Mouse (Mus musculus): ENCODE measurements at regions not wholly inside any gene's neighbourhood (a gene's known extent, or its start where the extent isn't known, plus 50 kb on each side); places are given as distances from the start of the nearest gene placed in this dataset.
"Not testable (repeated sequence)": the region's sequence is repeated elsewhere in the genome, so short reads cannot be mapped to it uniquely, and the experiment has no call there.

GRCm38 (mm10) chr6:31804468-31804867, 240.7 kb upstream of the Podxl start:
- not testable (repeated sequence) for DNase-seq

DNA sequence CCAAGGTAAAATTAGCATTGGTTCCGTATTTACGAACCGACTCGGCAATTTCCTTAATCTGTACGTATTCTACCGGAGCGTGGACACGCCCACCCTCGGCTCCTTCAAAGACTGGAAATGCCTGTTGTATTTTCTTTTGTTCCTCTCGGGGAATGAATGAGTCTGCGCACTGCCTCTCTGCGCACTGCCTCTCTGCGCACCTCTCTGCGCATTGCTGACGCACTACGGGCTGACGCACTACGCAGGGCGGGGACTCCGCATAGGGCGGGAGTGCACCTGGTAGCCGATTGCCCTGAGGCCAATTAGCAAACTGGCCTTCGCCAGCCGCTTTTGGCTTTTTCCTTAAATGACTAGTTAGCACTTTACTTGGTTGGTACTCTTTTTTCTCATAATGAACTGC, 239.4 kb upstream of the Podxl start:
- not testable (repeated sequence) for DNase-seq

- DNase-seq: no peak
Measured at GRCm38 (mm10) chr6:31791547-31791946, 227.8 kb upstream of the Podxl start.

- DNase-seq: no peak
Measured at GRCm38 (mm10) chr6:31790906-31791305, 227.1 kb upstream of the Podxl start.

DNA sequence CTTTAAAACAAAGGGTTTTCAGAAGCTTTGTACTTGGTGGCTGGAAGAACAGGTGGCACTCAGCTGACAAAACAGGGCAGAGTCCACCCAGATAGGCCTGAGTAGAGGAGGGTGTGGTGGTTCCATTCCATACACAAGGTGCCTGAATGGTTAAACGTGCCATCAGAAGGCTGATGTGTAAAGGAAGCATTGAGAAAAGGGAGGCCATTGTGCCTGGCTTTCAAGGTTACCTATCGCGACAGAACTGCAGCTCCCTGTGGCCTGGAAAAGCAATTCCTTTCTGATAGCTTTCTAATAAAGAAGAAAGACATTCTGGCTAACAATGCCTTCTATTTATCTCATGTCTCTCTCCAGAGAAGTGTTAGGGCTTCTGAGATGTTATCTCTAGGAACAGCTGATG, 213.1 kb upstream of the Podxl start:
- no peak for DNase-seq

- no peak for DNase-seq
Measured at GRCm38 (mm10) chr6:31771916-31772315, 208.1 kb upstream of the Podxl start.

DNA sequence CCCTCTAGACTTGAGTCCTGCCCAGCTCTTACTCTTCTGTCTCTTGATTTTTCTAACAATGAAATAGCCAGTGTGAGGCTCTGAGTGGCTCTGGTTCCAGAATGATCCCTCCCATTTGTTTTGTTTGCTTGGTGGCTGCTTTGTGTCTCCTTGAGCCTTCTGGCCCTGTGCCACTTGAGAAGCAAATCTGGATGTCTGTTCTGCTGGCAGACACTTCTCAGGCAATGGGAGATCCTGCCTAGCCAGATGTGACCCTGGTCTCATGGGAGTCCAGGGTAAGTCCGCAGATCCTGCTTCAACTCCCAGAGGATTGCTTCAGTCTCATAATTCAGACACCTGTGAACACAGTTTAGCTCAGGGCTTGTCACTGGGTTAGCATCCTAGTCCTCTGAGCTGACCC, 181.8 kb upstream of the Podxl start:
- DNase-seq: no peak

- no peak for DNase-seq
Measured at GRCm38 (mm10) chr6:31731391-31731790, 167.6 kb upstream of the Podxl start.

DNA sequence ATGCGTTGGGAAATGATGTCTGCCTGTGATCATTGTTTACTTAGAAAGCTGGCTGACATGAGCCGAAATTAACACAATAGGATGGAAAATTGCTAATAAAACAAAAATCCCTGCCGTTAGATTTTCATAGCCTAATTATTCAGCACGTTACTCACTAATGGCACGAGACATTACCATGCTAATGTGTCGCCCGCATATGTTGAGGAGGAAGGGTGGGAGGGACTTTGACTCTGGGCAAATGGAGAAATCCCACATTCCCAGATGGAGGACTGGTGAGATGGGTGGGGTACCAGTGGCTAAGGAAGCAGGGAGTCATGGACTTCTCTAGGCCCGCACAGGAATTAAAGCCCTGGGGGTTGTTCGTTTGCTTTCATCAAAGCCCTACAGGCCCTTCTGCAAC, 155.8 kb upstream of the Podxl start:
- no peak for DNase-seq

DNA sequence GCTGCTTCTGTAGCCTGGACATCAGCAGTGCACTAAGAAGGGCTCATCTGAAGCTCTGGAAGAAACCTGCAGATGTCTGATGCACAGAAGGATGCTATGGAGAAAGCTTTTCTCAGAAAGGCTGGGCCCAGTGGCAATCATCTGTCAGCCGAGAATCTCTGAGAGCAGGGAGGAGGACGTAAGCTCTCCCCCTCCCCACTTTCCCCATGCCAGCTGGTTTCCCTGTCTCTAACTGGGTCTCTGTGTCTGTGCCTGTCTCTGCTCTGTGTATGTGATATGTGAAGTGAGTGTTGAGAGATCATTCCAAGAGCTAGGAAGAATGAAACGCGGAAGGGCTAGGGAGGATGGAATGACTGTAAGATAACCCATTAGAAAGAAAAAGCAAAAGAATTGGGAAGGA, 155.1 kb upstream of the Podxl start:
- no peak for DNase-seq

DNA sequence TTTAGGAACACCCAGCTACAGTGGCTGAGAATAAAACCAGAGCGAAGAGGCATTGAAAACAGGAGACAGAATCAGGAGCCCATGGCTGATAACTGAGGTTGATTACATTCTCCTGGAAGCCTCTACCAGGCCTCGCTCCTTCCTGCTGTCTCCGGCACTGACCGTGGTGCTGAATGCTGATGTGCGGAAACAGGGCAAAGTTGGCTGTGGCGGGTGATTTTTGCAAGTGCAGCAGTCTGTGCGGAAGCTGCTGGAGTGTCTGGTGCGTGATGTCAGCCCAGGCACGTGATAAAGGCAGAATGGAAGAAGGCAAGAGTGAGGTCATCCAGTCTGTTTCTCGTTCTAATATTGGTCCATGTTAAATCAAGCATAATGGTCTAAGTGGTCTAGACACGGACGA, 153.8 kb upstream of the Podxl start:
- DNase-seq: no peak

DNA sequence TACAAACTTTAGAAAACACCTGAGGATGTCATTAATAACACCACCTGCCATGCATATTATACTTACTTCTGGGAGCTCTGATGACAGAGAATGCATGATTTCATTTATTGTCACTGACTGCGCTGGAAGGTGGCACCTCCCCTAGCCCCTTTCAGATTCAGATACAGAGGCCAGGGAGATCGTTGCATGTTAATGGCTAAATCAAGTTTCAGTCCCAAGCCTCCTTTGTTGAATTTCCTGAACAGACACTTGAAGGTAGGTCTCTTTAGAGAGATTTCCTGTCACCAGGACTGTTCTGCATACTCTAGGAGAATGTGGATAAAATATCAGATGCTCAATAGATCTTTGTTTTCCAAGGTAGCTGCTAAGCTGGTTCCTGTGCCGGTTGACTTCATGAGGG, 143.5 kb upstream of the Podxl start:
- DNase-seq: no peak

- DNase-seq: no peak
Measured at GRCm38 (mm10) chr6:31704191-31704590, 140.4 kb upstream of the Podxl start.

GRCm38 (mm10) chr6:31702931-31703330, 139.2 kb upstream of the Podxl start:
- DNase-seq: no peak

GRCm38 (mm10) chr6:31695885-31696284, 132.1 kb upstream of the Podxl start:
- no peak for DNase-seq

DNA sequence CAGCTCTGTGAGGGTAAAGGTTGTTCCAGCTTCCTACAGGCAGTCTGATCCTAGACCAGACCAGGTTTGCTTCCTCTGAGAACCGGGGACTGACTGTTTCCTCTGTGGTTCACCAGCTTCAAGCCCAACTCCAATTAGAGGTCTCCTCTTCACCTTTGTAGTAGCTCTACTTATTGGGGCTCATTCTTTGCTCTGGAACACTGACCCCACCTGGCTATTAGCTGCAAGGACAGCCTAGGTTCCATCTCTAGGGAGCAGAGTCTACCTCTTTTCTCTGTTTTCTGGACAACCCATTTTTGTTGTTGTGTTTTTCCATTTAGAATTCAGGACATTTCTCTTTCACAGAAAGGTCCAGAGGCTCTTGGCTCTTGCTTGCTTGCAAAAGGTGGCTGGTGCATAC, 129.3 kb upstream of the Podxl start:
- DNase-seq: no peak

DNA sequence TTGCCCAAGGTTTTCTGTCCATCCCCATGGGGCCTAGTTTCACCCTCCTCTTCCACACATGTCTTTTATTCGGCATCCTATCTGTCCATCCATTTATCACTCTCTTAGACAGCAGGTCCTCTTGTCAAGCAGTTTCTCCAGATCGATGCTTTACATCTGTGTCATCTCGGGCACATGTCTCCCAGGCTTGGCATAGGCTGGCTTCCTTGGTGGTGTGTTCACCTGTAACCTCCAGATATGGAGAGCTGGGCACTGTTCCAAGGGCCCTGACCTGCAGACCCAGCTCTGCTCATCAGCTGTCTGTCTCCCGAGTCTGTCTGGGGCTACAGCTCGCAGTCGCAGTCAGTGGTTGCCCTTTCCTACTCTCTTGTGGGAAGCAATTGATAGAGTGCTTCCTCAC, 128.2 kb upstream of the Podxl start:
- DNase-seq: no peak

DNA sequence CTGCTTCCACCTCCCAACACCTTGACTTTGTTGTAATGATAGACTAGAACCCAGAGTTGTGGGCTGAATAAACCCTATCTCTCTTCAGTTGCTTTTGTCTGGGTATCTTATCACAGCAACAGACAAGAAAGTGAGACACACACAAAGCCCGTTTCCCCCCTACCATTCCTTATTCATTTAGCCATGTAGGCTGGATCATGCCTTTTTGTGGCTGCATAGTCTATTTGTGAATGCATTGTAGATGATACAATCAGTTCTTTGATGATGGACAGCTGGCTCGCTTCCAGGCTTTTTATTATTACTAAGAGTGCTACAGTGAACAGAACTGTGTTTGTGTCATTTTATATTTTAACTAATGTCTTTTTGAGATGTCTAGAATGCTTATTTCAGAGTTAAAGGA, 116.3 kb upstream of the Podxl start:
- DNase-seq: no peak

DNA sequence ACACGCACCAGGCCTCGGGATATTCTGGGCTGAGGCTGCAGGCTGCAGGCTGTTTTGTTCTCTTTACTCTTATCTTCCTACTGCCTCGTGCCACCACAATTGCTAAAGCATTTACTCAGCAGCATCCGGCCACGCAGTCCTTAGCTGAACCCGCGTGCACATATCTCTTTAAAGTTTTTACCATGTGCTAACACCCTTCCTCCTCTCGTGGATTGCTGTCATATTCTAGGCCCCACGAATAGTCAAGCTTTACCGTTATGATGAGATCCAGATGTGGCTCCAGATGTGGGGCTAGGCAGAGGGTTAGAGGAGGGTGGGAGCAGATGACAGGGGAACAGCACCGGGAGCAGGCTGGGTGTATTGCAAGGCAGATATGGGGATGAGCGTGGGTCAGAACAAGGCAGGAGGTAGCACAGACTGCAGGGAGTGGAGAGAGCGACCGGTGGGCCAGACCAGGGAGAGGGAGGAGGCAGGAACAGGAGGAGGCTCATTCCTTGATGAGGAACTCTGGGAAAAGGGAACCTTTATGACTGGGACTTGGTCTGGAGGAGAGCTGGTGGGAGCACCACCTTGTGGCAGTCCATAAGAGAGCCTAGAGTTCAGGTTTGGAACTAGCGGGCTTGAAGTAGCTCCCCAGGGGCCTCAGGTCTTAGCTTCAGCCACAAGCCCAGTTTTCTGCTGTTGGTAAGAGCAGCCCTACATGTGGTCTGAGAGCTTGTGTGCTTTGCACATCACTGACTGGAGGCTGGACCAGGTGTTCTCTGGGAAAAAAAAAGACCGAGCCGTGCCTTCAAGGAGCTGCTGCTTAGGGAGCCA, 102.1 kb upstream of the Podxl start:
- no peak for DNase-seq

DNA sequence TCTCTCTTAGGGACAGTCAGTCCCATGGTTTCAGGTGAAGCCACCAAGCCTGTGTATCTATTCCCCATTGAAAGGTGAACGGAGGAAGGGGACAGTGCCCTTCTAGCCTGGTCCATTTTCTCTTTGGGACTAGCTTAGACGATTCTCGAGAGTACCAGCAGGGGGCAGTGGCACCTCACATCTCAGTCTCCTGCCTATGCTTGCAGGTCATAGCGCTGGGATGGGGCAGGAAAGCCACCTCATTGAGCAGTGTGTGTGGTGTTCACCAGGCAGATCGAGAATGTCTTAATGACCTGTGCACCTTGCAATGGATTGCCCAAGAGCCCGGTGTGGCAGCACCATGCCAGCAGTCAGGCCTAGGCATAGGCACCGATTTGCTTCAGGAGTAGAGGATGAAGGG, 100.7 kb upstream of the Podxl start:
- DNase-seq: peak; percentile 17 to 19

DNA sequence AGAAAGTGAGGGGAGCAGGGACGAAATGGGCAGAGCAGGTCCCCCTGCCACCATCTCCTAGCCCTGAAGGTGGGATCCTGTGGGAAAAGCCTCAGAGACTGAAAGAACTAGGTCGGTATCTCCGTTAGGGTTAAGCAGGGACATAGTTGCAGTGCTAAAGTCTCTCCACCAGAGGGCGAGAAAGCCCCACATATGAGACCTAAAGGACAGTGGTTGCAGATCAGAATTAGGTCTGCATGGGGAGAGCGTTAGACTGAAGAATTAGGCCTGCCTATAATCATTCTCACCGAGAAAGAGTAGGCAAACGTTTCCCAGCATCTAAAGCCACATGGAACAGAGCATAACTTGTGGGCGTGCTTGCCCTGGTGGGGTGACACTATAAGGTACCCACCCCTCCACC, 97.0 kb upstream of the Podxl start:
- DNase-seq: peak in 1 of 2 experiments; percentile 9

DNA sequence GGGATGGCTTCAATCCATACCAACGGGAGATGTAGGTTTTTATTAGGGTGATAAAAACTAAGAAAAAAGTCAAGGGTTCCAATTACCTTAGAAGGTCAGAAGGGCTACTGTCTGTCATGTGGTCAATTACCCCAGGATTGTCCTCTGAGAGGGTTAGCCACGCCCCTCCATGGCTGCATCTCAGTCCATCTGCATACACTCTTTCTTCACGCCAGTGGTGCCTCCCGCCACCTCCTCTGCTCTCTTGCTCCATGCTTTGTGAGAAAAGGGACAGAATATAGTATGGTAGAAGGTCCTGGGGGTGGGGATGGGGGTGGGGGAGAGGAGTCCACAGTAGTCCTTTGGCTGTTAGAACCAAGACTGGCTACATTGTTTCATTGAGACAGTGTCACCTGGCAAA, 96.1 kb upstream of the Podxl start:
- no peak for DNase-seq

GRCm38 (mm10) chr6:31658447-31659199, 94.8 kb upstream of the Podxl start:
- DNase-seq: no peak

DNA sequence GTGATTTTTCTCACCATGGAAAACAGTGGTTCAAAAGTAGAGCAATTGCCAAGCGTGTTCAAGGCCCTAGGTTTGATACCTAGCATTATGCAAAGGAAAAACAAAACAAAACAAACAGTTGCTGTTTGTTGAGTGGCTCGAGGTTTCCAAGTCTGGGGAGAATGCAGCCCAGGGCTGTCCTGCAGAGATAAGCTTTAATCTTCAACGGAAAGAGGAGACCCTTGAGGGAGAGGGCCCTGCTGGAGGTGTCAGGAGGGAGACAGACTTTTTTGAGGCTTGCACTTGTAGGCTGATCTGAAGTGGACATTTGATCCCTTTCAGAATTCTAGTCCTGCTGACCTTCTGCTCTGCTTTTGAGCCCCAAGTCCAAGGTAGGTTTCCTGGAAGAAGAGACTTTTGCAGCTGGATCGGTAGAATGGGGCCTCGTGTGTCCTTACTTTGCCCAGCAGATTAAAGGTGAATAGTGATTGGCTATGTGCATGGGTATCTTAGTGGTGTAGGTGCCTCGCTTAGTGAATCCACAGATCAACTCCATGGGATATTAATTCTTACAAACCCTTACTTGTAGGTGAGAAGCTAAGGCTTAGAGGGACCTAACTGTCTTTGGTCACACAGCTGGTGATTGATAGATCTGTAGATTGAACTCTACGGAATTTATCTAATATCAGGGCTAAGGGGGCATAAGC, 87.2 kb upstream of the Podxl start:
- no peak for DNase-seq
